Mouse (Mus musculus): Measurements from ENCODE around the gene Ano7. TPM values are rescaled to one million over a fixed set of nuclear protein-coding genes. Genes with fewer than 3 reads are reported as not detected.

The Ano7 gene
- polyA plus RNA-seq, 1 experiment from 2014 or later = 0.08 TPM

GRCm38 (mm10) chr1:93377307-93377706 is 3.6 kb downstream of the Ano7 start:
- no peak overlapping the region for H3K27ac ChIP-seq (replicated peaks)
- H3K36me3 ChIP-seq (replicated peaks) = no peaks in the 10 kb centered on the region
- no peak overlapping the region for H3K9ac ChIP-seq
- no peak overlapping the region for H3K4me2 ChIP-seq
- no peak overlapping the region for H3K4me3 ChIP-seq (replicated peaks)
- H3K27me3 ChIP-seq = no peaks in the 10 kb centered on the region
- ATAC-seq (ENCODE audit: insufficient read depth) = no peak
- H3K9me3 ChIP-seq (replicated peaks) = no peaks in the 10 kb centered on the region
- 20% methylated on average over 5 of the region's 5 CpGs for WGBS (ENCODE audit: insufficient replicate concordance)
- no peaks in the 10 kb centered on the region for H3K4me1 ChIP-seq (replicated peaks)

GRCm38 (mm10) chr1:93379117-93379516 is 5.4 kb downstream of the Ano7 start:
- Histone ChIP-seq H3K9me3 (replicated peaks) (no peaks in the 10 kb centered on the region), H3K27me3 (no peaks in the 10 kb centered on the region), H3K4me2 (no peak overlapping the region), H3K4me3 (replicated peaks) (no peak overlapping the region), H3K4me1 (replicated peaks) (no peaks in the 10 kb centered on the region), H3K36me3 (replicated peaks) (no peaks in the 10 kb centered on the region), H3K9ac (no peak overlapping the region), H3K27ac (replicated peaks) (no peak overlapping the region)
- WGBS (ENCODE audit: insufficient replicate concordance) = 65% methylated on average over 5 of the region's 5 CpGs
- ATAC-seq (ENCODE audit: insufficient read depth) = no peak

GRCm38 (mm10) chr1:93387198-93387597 is 13.5 kb downstream of the Ano7 start:
- Histone ChIP-seq H3K36me3 (replicated peaks) (no peaks in the 10 kb centered on the region), H3K4me1 (replicated peaks) (no peaks in the 10 kb centered on the region), H3K9me3 (replicated peaks) (no peaks in the 10 kb centered on the region), H3K9ac (no peak overlapping the region), H3K27me3 (no peaks in the 10 kb centered on the region), H3K4me3 (replicated peaks) (no peak overlapping the region), H3K4me2 (no peak overlapping the region), H3K27ac (replicated peaks) (no peak overlapping the region)
- WGBS (ENCODE audit: insufficient replicate concordance) = 46% methylated on average over 2 of the region's 2 CpGs
- no peak for ATAC-seq (ENCODE audit: insufficient read depth)

GRCm38 (mm10) chr1:93388906-93389305 is 15.2 kb downstream of the Ano7 start:
- Histone ChIP-seq H3K27ac (replicated peaks) (no peak overlapping the region), H3K9me3 (replicated peaks) (no peaks in the 10 kb centered on the region), H3K9ac (no peak overlapping the region), H3K36me3 (replicated peaks) (no peaks in the 10 kb centered on the region), H3K4me2 (no peak overlapping the region), H3K27me3 (no peaks in the 10 kb centered on the region), H3K4me3 (replicated peaks) (no peak overlapping the region), H3K4me1 (replicated peaks) (no peaks in the 10 kb centered on the region)
- 69% methylated on average over 2 of the region's 2 CpGs for WGBS (ENCODE audit: insufficient replicate concordance)
- no peak for ATAC-seq (ENCODE audit: insufficient read depth)

GRCm38 (mm10) chr1:93401191-93402052 is 27.7 kb downstream of the Ano7 start:
- H3K4me2 ChIP-seq = peak overlapping the region; percentile 58
- peaks cover 10% of the 10 kb centered on the region for H3K36me3 ChIP-seq (replicated peaks)
- no peaks in the 10 kb centered on the region; the same call in 1 of the 2 replicates for H3K27me3 ChIP-seq
- peak overlapping the region; percentile 24 for H3K4me3 ChIP-seq (replicated peaks)
- H3K4me1 ChIP-seq (replicated peaks) = 0 out of 2 replicates have a peak, but pooled peaks cover 4% of the 10 kb centered on the region
- ATAC-seq (ENCODE audit: insufficient read depth) = no peak
- no peak overlapping the region for H3K27ac ChIP-seq (replicated peaks)
- H3K9me3 ChIP-seq (replicated peaks) = no peaks in the 10 kb centered on the region
- WGBS (ENCODE audit: insufficient replicate concordance) = 10% methylated on average over 38 of the region's 38 CpGs
- no peak overlapping the region for H3K9ac ChIP-seq

GRCm38 (mm10) chr1:93403403-93403802 is 29.7 kb downstream of the Ano7 start:
- Histone ChIP-seq H3K9me3 (replicated peaks) (no peaks in the 10 kb centered on the region), H3K9ac (no peak overlapping the region), H3K4me2 (no peak overlapping the region), H3K27me3 (no peaks in the 10 kb centered on the region; the same call in 1 of the 2 replicates), H3K4me3 (replicated peaks) (no peak overlapping the region), H3K27ac (replicated peaks) (no peak overlapping the region), H3K4me1 (replicated peaks) (0 out of 2 replicates have a peak, but pooled peaks cover 4% of the 10 kb centered on the region), H3K36me3 (replicated peaks) (peaks cover 30% of the 10 kb centered on the region)
- no peak for ATAC-seq (ENCODE audit: insufficient read depth)
- WGBS (ENCODE audit: insufficient replicate concordance) = 47% methylated on average over 4 of the region's 4 CpGs

DNA sequence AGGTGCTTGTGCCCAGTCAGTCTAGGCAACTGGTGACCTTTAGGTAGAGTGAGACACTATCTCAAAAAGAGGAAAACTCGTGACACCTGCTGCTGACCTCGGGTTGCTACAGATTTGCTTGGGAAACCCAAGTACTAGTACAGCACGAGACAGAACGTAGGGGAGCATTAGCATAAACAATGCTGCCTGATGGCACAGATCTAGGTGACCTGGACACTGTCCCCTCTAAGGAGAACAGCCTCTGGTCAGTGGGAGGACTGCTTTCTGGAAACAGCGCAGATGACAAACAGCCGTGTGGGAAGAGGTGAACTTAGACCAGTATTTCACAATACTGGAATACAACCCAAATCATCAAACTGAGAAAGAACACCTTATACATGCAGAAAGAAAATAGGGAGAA is 58.4 kb downstream of the Ano7 start:
- H3K36me3 ChIP-seq (replicated peaks) = peaks cover 87% of the 10 kb centered on the region

GRCm38 (mm10) chr1:93439321-93439720 is 65.6 kb downstream of the Ano7 start:
- Histone ChIP-seq H3K9me3 (replicated peaks) (no peaks in the 10 kb centered on the region), H3K4me3 (replicated peaks) (no peak overlapping the region), H3K4me2 (no peak overlapping the region), H3K4me1 (replicated peaks) (peaks cover 21% of the 10 kb centered on the region), H3K27ac (replicated peaks) (no peak overlapping the region), H3K36me3 (replicated peaks) (peaks cover 66% of the 10 kb centered on the region), H3K27me3 (no peaks in the 10 kb centered on the region), H3K9ac (no peak overlapping the region)
- WGBS (ENCODE audit: insufficient replicate concordance) = 75% methylated on average over 1 of the region's 1 CpGs
- no peak for ATAC-seq (ENCODE audit: insufficient read depth)

More for the DNA sequence above, 58.4 kb downstream of the Ano7 start:
- Histone ChIP-seq H3K27me3 (no peaks in the 10 kb centered on the region), H3K27ac (replicated peaks) (no peak overlapping the region; the same call in 1 of the 2 replicates), H3K9ac (no peak overlapping the region), H3K9me3 (replicated peaks) (no peaks in the 10 kb centered on the region), H3K4me3 (replicated peaks) (no peak overlapping the region), H3K4me1 (replicated peaks) (0 out of 2 replicates have a peak, but pooled peaks cover 8% of the 10 kb centered on the region), H3K4me2 (no peak overlapping the region)
- WGBS (ENCODE audit: insufficient replicate concordance) = 63% methylated on average over 6 of the region's 6 CpGs
- ATAC-seq (ENCODE audit: insufficient read depth) = peak; percentile 79

DNA sequence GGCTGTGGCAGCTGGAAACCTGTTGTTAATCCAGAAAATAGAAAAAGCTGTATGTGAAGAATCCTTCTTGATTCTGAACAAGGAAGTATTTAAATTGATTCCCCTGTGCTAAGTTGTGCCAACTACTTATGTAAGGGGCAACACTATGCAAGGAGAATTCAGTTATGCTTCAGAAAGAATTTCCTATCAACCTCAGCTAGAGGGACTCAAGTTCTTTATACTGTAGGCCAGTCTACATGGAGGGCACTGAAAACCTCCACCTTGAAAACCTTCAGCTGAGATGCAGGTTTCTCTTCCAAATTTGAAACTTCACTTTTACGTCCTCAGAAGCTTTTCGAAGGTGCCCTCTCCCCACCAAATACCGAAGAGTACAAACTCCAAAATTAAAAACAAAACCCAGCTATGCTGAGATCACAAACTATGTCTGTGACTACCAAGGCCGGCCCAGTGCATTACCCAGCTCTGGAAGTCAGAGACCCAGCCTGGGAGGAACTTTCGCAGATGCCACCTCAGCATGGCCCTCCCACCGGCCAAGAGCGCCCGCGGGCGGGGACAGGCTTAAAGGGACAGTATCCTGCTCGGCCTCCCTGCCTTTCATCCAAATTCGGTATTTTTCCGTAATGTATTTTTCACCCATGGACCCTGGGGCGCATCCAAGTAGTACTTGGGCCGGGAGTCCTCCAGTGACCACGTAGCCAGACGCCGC is 70.8 kb downstream of the Ano7 start:
- peaks cover 49% of the 10 kb centered on the region for H3K4me1 ChIP-seq (replicated peaks)
- no peaks in the 10 kb centered on the region for H3K9me3 ChIP-seq (replicated peaks)
- peaks cover 23% of the 10 kb centered on the region for H3K36me3 ChIP-seq (replicated peaks)
- ATAC-seq (ENCODE audit: insufficient read depth) = peak; percentile 79
- H3K27ac ChIP-seq (replicated peaks) = peak overlapping the region; percentile 90
- 4% methylated on average over 18 of the region's 18 CpGs for WGBS (ENCODE audit: insufficient replicate concordance)
- H3K27me3 ChIP-seq = no peaks in the 10 kb centered on the region
- H3K4me2 ChIP-seq = peak overlapping the region; percentile 91
- peak overlapping the region; percentile 84 for H3K9ac ChIP-seq
- peak overlapping the region; percentile 90 for H3K4me3 ChIP-seq (replicated peaks)

GRCm38 (mm10) chr1:93445111-93445821 is 71.5 kb downstream of the Ano7 start:
- H3K4me3 ChIP-seq (replicated peaks) = peak overlapping the region; percentile 90
- no peaks in the 10 kb centered on the region for H3K9me3 ChIP-seq (replicated peaks)
- H3K9ac ChIP-seq = peak overlapping the region; percentile 84
- peaks cover 19% of the 10 kb centered on the region for H3K36me3 ChIP-seq (replicated peaks)
- H3K27me3 ChIP-seq = no peaks in the 10 kb centered on the region
- under 1% methylated on average over 84 of the region's 84 CpGs for WGBS (ENCODE audit: insufficient replicate concordance)
- peaks cover 49% of the 10 kb centered on the region for H3K4me1 ChIP-seq (replicated peaks)
- peak overlapping the region; percentile 91 for H3K4me2 ChIP-seq
- peak; percentile 89 for ATAC-seq (ENCODE audit: insufficient read depth)
- peak overlapping the region; percentile 90 for H3K27ac ChIP-seq (replicated peaks)

- Histone ChIP-seq H3K4me3 (replicated peaks) (peak overlapping the region; percentile 90), H3K9ac (peak overlapping the region; percentile 84), H3K27ac (replicated peaks) (peak overlapping the region; percentile 90), H3K27me3 (no peaks in the 10 kb centered on the region), H3K4me2 (peak overlapping the region; percentile 91), H3K36me3 (replicated peaks) (peaks cover 14% of the 10 kb centered on the region), H3K9me3 (replicated peaks) (no peaks in the 10 kb centered on the region), H3K4me1 (replicated peaks) (peaks cover 49% of the 10 kb centered on the region)
- peak; percentile 13 for ATAC-seq (ENCODE audit: insufficient read depth)
- 15% methylated on average over 3 of the region's 3 CpGs for WGBS (ENCODE audit: insufficient replicate concordance)
These were observed 72.1 kb downstream of the Ano7 start for GRCm38 (mm10) chr1:93445822-93446162.
